Mouse (Mus musculus) adipocyte (in vitro differentiated cells): Measurements from ENCODE around the gene Rhbdl1.

Experiments used
- DNase-seq: peaks from one replicate; pipeline ENCODE4 v3.0.0-alpha.2; 2016; ENCODE audit warnings: low spot score

Rhbdl1 gene

DNA sequence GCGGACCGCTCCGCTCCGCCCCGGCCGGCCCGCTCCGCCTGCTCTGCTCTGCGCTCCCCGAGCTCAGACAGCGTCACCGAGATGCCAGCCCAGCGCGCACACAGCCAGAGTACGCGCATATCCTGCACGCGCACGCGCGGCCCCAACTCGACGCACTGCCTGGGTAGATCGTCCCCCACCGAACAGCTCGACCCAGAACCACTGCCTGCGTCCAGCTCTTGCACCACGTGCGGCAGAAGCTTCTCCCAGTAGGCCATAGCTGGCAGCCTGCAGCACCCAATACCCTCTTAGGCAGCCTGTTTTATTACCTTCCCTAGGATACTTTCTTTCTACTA lies at the start of gene Rhbdl1:
Rhbdl1 (minus strand) TSS at position 220 of the 335 bp plus-strand sequence.
- no peak for DNase-seq

- no peak for DNase-seq
Observed at GRCm38 (mm10) chr17:25886806-25887205, 49.7 kb upstream of the Rhbdl1 start.

GRCm38 (mm10) chr17:25885636-25886035 lies 48.5 kb upstream of the Rhbdl1 start:
- no peak for DNase-seq

GRCm38 (mm10) chr17:25883824-25884223 lies 46.7 kb upstream of the Rhbdl1 start:
- no peak for DNase-seq

- DNase-seq = no peak
Observed at GRCm38 (mm10) chr17:25883268-25883667, 46.2 kb upstream of the Rhbdl1 start.

DNA sequence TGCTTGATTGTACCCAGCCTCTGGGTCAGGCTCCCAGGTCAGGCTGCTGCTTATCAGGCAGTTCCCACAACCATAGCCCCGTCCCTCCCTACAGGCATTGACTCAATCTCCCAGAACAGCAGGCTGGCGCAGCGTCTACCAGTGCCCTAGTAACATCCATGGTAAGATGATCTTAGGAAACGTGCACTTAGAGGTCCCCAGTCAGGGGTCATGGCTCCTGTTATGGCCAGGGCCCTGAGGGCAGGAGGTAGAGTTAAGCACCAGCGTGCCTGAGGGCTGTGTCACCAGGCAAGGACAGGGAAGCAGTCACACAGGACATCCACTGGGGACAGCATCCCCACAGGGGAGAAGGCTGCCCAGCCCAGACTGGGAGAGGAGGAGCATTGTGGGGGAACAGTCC lies 45.2 kb upstream of the Rhbdl1 start:
- DNase-seq = no peak

GRCm38 (mm10) chr17:25881691-25882090 lies 44.6 kb upstream of the Rhbdl1 start:
- DNase-seq = no peak

GRCm38 (mm10) chr17:25880913-25881641 lies 44.0 kb upstream of the Rhbdl1 start:
- no peak for DNase-seq

DNA sequence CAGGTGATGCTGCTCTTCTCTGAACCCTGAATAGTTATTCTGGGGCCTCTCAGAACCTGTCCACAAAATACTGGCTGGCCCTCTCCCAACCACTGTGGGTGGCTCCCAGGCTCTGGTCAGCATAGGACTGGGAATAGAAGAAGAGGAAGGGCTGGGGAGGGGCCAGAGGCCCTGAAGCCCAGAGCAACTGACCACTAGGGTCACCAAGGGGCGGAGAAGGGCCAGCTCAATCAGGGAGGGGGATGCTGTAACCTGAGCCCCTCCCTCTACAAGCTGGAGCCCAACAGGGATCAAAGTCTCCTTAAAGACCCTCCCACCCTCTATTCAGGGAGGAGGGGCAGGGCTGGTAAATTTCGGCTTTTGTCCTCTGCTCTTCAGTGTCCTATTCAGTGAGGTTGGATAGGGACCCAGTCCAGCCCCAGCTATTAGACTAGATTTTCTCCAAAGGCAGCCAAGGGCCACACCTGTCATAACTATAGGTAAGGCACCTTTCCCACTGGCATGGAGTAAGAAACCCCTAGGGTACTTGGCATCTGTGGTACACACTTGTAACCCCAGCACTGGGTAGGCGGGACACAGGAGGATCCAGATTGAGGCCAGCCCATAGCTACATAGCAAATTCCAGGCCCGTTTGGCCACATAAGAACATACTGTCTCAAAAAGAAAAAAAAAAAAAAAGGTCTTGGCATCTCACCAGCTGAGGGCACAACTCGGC lies 43.3 kb upstream of the Rhbdl1 start, which contains the start of gene Wfikkn1:
Wfikkn1 (minus strand) TSS at position 663 of the 715 bp plus-strand sequence.
- DNase-seq = peak; percentile 51

DNA sequence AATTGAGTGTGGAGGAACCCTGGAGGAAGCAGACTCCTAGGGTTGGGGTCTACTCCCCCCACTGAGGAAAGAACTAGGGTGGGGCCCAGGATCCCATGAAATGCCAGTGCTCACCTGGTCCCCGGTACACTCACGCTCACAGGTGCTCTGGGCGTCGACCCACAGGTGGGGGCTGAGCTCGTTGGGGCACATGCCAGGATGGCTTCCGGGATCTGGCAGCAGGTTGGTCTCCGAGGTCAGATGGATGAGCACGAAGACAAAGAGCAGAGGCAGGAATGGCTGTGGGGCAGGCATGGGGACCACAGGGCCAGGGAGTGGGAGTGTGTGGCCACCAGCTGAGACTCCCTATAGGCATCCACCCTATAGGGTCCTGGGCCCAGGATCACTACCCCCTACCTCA lies 42.7 kb upstream of the Rhbdl1 start:
- DNase-seq = no peak

- DNase-seq = peak; percentile 52
Observed at GRCm38 (mm10) chr17:25879261-25879660, 42.2 kb upstream of the Rhbdl1 start.

- no peak for DNase-seq
Observed at GRCm38 (mm10) chr17:25878611-25879180, 41.6 kb upstream of the Rhbdl1 start.

- DNase-seq = no peak
Observed at GRCm38 (mm10) chr17:25877741-25878610, 40.9 kb upstream of the Rhbdl1 start.

DNA sequence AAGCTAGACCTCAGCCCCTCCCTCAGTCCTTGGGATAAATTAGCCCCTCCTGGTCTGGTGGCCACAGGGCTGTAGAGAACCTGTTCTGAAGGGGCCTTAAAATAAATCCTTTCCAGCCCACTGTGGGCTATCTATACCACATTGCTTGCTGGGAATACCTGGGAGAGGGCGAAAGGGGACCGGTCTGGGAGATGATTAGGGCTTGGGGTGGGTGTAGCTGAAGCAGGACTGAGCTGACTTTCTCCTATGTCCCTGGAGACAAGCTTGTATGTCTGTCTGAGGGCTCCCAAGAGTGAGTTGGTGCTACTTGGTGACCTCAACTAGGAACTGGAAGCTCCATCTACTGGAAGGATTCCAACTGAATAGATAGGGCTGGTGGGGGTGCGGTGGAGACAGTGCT lies 39.9 kb upstream of the Rhbdl1 start:
- DNase-seq = no peak

DNA sequence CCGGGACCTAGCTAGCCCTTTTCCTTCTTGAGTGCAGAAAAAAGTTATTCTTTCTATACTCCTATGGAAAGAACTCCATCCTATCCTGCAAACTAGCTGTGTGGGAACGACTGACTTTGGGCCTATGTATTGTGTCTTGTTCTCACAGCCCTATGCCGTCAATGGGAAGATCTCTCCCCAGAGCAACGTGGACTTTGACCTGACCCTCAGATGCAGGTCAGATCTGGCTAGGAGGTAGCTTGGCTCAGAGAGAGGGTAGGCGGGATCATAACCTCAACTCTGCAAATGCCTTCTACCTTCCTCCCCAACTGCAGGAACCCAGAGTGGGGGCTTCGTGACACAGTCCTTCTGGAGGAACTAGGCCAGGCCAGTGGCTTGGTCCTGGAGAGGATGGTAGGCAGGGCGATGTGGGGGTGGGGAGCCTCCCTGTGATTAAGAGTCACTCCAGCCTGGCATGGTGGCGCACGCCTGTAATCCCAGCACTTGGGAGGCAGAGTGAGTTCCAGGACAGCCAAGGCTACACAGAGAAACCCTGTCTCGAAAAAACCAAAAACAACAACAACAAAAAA lies 39.3 kb upstream of the Rhbdl1 start:
- DNase-seq = no peak

- peak; percentile 90 for DNase-seq
Observed at GRCm38 (mm10) chr17:25875171-25876136, 38.4 kb upstream of the Rhbdl1 start.

DNA sequence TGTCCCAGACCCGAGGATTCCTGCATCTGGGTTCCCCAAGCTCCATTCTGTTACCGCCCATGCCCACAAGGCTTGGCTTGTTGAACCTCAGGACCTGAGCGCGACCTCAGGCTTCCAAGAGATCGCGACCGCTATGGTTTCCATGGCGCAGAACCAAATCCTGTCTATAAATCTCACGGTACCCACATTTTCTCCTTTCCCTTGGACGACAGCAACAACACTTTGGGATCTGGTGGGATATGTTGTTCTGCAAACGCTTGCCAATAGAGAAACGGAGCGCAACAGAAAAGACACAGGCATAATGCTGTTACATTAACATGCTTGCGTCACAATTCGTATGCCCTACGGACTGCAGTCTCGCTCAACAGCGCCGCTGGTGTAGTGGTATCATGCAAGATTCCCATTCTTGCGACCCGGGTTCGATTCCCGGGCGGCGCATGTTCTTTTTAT lies 37.7 kb upstream of the Rhbdl1 start, which contains the start of gene Mettl26:
Mettl26 (plus strand) TSS at position 354 of the 450 bp plus-strand sequence.
- peak; percentile 93 for DNase-seq

DNA sequence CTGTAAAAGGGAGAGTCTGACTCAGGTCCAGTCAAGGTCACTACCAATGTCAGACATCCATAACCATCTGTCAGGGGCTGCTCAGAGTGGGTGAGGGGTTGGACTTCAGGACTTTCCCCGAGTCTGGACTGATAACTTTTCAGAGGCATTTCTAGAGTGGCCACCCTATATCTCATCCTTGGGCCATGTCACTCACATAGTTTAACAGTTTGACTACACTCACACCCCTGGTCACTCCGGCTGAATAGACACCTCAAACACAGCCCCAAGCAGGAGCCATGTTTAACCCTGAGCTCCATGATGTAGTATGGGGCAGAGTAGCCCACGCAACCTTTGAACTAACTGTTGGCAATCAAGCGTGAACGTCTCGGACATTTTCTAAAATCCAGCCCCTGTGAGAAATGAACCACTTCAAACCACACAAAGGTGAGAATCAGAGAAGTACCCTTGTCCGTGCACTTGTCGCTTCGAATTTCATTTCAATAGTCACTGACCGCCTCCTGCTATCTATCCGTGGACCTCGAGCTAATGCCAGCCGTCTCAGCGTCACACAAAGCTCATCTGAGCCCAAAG lies 37.1 kb upstream of the Rhbdl1 start:
- no peak for DNase-seq

- DNase-seq = no peak
Observed at GRCm38 (mm10) chr17:25873405-25874147, 36.5 kb upstream of the Rhbdl1 start.
